Mouse (Mus musculus) kidney, postnatal 10 days (tissue): Measurements from ENCODE around the gene Gdf10.

Experiments
- DNase-seq: peaks from one replicate; pipeline ENCODE4 v3.0.0; 2021; ENCODE audit warnings: mixed read lengths

Gene Gdf10

DNA sequence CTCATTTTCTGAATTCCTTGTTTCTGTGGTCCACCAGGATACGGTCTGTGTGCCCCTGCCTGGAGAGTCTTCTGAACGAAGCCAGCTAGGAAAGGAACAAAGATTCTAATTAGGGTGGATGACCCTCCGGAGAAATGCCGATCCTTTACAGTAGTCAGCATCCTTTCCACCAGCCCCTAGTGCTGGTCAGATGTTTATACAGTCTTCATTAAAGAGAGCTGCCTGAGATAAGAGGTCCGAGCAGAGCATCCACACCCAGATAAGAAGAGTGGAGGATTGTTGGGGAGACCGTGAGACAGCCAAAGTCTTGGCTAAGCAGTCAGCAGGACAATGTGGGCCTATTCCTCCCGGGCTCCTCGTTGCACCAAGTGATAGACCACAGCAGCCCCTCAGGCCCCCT is 17.4 kb downstream of the Gdf10 start, which contains the start of gene Gdf2:
Gdf2 (plus strand) TSS at position 301 of the 400 bp plus-strand sequence.
- DNase-seq, result no peak

DNA sequence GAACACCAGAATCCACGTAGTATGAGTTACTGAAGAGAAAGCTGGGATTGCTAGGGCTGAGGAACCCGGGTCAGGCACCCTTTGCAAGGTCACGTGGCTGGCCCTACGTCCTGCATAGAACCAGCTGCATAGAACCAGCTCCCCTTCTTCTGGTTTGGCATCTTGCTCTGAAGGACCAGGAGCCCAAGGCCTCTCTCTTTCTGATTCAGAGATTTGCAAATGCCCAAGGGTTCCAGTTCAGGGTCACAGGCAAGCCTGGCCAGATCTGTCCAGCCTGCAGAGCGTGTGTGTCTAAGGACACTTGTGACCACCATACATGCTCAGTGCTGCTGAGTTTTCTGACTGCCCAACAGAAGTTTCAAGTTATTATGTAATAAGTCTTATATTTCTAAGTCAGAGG is 18.8 kb downstream of the Gdf10 start:
- DNase-seq, result no peak

DNA sequence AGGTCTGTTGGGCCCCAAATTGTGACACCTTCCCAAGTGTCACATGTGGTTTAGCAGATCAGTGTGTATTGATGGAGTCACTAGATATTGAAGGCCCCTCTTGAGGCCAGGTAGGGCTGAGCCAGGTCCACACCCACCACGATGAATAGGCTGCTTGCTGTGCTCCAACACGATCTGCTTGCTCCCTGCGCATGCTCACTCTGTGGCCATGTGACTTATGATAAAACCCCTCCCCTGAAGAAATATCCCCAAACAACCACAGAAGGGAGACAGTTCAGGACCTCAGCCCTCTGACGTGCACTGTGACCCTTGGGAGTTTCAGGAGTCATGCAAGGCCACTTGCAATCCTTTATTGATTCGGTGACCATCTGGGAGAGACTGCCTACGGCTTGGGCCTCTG is 22.7 kb downstream of the Gdf10 start:
- no peak for DNase-seq

DNA sequence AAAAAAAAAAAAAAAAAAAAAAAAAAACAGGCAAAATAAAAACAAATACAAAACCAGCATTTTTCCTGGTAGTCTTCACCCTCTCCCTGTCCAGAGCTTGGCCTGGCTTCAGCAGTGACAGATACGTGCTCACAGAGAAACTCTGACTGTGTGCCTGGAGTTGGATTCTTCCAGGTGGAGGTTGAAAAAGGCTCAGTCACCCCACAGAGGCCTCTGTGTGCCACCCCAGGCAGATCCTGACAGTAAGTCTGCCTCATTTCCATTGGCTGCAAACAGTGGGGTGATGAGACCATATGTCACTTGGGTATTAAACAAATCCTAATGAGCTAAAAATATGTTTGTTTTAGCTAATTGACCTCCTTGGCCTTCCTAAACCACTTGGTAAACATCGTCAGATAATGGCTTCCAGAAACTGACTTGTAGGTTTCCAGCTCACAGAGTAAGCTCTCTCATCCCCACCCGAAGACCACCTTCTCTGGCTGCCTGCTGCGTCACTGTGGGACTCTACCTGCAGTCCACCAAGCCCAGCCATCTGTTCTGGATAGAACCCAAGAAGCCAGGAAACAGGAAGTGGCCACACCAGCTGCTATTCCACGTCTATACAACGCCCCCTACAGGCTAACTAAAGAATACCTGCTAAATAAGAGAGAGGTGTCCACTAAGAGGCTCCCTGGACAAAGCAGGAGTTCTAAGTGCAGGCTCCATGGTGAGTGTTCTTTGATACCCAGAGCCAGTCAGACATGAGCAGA is 29.0 kb downstream of the Gdf10 start:
- no peak for DNase-seq

DNA sequence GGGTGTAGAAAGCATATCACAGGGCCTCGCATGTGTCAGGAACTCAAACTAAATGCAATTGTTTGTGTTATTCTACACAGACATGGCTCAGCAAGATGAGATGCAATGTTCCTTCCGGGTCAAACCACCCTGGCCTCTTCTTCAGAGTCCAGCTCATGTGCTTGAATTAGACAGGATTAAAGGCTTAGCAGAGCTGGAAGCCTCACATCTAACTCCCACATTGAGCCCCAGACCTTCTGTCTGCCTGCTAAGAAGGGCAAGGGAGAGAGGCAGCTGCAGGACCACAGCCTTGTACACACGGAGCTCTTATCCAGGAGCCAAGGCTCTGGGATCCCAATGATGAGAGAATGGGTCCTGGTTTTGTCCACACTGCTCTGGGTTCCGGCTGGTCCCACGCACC is 30.4 kb downstream of the Gdf10 start, which contains the start of gene Rbp3:
Rbp3 (plus strand) TSS at position 243 of the 400 bp plus-strand sequence.
- DNase-seq, result no peak

DNA sequence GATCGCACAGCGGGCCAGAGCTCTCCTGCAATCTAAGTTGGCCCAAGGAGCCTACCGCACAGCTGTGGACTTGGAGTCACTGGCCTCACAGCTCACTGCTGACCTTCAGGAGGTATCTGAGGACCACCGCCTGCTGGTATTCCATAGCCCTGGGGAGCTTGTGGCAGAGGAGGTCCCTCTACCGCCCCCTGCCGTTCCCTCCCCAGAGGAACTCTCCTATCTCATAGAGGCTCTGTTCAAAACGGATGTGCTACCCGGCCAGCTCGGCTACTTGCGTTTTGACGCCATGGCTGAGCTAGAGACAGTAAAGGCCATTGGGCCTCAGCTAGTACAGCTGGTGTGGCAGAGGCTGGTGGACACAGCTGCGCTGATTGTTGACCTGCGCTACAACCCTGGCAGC is 32.7 kb downstream of the Gdf10 start:
- DNase-seq, result no peak

DNA sequence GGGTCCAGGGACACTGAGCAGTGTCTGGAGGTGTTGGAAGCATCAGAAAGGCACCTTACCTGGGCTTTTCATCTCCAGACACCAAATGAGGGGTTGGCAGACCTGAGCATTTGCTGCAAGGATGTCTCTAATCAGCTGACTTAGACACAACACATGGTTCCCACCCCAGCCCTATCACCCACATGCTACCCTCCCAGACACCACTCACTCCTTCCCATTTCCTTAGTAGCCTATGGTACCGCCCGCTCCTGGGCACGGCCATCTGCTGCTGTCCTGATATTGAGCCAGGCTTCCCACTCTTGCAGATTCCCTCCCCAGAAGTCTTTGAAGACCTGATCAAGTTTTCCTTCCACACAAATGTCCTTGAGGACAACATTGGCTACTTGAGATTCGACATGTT is 34.8 kb downstream of the Gdf10 start:
- DNase-seq, result no peak

DNA sequence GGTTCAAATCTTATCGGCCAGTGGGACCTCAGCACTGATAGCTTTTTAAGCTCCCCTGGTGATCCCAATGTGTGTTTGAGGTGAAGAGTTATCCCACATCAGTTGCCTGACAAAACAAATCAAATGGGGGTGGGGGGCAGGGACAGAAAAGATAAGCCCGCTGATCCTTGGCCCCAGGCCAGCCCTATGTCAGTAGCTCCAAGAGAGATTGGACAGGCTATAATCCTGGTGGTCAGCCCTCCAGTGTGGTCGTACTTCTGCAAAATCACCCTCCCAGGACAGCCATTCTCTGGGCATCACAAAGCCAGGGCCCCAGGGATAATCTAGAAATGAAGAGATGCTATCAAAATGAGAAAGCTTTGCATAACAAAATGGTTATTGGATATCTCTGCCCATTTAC is 35.5 kb downstream of the Gdf10 start:
- no peak for DNase-seq

DNA sequence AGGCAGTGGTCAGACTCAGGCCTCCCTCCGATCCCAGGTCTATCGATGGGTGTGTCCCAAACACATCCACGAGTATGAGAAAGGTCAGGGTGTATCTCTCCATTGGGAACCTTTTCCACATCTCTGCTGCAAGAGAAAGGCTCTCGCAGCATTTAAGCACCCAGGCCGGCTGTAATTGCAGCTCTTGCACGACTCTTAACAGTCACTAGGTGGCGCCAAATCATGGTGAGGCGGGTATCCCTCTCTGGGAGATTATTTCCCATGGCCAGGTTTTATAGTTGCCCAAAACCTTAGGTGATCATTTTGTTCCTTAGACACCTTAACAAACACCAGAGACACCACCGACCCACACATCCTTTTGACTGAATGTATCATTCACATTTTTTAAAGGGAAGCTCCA is 36.0 kb downstream of the Gdf10 start:
- peak; percentile 60 for DNase-seq

DNA sequence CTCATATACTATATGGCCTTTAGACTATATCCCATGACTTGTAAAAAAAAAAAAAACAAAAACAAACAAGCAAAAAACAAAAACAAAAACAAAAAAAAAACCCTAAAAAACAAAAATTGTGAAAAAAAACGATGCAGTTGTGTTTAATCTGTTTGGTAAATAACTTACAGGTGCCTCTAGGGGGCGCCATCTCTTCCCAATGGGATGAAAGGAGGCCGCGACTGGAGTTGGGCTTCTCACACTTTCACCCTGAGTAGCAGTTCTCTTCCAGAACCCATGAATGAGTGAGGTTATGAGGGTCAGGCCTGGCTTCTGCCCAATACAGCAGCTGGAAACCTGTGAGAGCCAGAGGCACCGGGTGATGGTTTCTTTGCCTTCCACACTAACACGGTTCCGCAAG is 42.3 kb downstream of the Gdf10 start:
- DNase-seq, result no peak

DNA sequence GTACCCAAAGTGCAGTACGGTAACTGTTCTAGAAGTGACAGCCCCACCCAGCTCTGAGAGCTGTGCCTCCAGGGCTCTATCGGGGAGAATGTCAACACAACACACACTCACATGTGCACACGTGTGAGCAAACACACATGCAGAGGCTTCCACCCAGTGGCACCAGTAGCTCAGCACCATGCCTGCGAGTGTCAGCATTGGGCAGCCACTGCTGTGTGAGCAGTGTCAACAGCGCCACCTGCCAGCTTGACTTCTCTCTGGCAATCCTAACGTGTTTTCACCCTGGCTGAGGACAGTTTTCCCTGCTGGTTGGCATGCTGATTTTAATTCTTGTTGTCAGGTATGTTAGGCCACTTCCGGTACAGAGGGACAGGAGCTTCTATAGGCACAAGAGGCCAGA is 49.3 kb downstream of the Gdf10 start:
- DNase-seq, result peak; percentile 24

DNA sequence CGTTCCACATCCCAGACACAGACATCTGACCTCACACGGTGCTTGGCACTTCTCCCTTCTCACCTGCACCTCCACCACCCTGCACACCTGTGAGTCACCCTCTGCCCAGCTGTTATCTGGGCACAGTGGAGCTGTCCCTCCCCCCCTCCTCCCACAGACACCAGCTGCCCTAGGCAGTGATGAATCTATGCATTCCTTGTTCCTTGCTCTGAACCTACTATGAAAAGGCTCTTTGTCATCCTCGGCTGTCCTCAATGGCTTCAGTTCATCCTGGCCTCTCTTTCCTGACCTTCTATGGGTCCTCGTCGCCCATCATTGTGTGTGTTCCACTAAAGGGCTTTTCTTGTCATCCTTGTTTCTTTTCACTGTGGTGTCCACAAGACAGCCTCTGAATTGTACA is 51.4 kb downstream of the Gdf10 start:
- no peak for DNase-seq

DNA sequence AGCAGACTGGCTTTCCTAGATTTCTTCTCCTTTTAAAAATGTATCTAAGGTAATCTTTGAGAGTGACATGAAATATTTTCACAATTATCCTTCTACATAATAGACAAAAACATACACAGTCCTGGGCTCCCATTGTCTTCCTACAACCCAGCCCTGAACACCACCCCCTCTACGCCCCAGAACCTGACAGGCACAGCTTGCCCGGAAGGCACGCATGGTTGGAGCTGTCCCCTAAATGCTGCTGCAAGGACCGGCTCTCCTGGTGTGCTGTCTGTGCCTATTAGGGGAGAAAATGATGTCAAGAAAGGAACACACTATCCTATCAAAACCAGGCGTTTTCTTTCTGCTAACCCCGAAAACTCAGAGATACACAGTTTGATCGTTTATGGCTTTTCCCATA is 54.4 kb downstream of the Gdf10 start:
- DNase-seq, result no peak

DNA sequence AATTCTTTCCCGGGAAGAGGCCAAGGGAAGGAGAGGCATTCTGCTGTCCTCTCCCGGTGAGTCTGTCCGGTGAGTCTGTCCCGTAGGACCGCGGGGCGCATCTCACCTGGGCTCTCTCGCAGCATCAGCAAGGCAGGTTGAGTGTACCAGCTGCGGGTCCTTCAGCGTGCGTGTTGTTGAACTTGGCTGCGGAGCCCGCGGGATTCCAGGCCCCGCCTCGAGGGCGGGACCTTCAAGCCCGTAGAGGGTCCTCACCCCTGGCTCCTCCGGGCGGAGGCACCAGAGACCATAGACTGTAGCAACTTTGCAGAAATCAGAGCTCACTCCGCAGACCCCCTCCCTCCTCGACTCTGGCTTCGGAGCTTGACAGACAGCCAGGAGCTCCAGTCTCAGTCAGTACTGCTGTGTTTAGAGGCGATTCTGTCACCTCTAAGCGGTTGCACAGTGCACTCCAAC is 55.2 kb downstream of the Gdf10 start, which contains the start of gene Zfp488:
Zfp488 (minus strand) TSS at position 161 of the 456 bp plus-strand sequence.
- peak; percentile 21 for DNase-seq
